Mouse (Mus musculus): ENCODE data around the gene Tyro3.

Gene Tyro3

DNA sequence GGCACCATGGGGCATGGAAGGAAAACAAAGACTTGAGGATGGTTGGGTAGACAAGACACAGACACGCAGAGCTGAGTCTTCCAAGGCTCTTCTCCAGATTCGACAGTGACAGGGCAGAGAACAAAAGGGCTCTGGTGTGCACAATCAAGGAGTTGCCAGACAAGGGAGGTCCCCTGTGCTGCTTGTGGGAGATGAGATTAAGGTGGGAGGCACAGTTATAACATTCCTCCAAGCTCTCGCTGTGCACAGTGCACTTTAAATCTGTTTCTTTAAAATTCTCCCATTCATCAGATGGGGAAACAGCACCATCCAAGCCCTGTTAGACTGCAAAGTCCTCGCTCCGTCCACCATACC is 6.7 kb downstream of the Tyro3 start:
- in situ Hi-C loops (cut with MboI, MseI), result no loop called here

DNA sequence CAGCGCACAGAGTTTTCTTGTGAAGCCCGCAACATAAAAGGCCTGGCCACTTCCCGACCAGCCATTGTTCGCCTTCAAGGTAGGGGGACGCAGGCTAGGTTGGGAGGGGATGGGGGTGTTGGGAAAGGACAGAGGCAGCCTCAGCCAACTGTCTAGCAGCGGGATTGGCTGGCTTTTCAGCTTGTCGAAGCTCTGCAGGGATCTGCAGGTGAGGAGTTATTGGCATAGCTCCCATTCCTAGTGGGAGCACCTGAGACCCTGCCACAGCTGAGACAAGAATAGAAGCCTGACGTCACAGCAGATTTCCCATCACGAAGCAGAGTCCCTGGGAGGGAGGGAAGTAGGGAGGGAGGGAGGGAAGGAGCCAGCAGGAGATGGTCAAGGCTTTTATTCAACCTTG is 7.2 kb downstream of the Tyro3 start:
- in situ Hi-C loops (cut with MboI, MseI), result no loop called here

DNA sequence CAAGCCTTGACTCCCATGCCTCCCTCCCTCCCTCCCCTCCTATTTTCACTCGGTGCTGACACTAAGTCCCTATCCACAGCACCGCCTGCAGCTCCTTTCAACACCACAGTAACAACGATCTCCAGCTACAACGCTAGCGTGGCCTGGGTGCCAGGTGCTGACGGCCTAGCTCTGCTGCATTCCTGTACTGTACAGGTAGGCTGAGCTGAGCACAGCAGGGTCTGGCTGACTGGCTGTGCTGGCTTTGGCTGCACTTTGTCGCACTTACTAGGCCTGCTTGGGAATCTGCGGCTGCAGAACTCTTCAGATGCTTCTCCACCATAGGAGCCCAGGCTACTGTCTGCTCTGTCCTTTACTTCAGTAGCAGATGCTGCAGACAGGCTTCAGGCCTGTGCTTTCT is 8.0 kb downstream of the Tyro3 start:
- in situ Hi-C loops (cut with MboI, MseI), result no loop called here

DNA sequence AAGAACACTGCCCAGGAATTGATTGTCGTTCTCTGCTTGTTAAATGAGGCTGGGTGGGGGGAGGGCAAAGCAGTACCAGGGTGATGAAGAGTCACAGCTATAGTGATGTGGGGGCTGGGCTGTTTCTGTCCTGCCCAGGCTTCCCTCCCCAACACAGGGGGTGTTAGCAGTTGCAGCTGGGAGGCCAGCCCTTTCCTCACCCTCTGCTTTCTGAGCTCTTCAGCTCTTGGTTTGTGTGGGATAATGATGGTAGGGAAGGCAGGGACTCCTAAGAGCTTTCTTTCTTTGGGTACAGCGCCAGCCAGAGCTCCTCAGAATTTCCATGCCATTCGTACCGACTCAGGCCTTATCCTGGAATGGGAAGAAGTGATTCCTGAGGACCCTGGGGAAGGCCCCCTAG is 10.9 kb downstream of the Tyro3 start:
- in situ Hi-C loops (cut with MboI, MseI), result no loop called here

DNA sequence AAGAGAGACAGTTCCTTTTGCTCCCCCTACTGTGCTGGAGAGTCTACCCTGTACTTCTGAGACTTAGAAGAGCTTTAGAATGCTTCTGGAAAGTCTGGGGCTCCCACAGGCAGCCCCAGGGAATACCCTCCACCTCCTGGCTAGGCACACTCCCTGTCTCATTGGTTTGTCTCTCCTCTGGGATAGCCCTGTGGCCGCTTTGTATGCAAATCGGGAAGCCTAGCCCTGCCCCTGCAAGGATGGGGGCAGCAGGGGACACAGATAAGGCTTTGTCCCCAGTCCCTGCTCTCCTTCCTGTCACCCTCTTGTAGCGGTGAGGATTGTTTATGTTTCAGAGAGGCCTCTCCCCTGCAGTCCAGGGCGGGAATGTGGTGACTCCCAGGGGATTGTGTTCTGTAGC is 11.3 kb downstream of the Tyro3 start:
- in situ Hi-C loops (cut with MboI, MseI), result no loop called here

DNA sequence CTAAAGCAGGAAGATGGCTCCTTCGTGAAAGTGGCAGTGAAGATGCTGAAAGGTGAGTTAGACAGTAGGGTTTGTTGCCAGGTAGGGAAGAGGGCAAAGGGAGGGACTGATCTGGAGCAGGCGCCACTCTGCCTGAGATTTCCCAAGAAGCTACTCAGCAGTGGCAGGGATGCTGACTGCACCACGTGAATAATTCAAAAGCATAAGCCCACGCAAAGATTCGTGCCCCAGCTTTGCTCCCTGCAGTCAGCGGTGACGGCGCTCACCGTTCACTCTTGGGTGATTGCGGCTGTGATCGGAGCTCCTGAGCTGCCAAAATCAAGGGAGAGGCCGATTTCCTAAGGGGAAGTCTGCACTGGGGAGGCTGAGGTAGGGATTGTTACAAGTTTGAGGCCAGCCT is 13.4 kb downstream of the Tyro3 start:
- in situ Hi-C loops (cut with MboI, MseI), result no loop called here

DNA sequence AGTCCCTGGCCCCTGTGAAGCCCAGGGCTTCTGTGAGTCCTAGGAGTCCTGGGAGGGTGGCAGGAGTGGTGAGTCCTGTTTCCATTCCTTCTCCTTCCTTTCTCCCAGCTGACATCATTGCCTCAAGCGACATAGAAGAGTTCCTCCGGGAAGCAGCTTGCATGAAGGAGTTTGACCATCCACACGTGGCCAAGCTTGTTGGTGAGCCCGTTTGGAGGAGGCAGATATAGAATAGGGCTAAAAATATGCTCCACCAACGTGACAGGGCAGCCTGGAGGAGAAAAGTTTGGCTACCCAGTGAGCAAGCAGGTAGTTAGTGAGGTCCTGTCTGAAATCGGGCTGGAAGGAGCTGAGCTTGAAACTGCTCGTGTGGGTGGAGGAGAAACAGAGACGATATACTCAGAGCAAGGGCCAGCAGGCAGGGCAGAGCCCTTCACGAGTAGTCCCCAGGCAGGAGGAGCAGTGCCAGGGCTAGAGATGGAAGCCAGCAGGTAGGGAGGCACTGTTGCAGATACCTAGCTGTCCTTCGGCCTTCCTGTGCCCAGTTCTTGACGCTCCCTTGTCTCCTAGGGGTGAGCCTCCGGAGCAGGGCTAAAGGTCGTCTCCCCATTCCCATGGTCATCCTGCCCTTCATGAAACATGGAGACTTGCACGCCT is 14.1 kb downstream of the Tyro3 start:
- in situ Hi-C loops (cut with MboI, MseI), result no loop called here

DNA sequence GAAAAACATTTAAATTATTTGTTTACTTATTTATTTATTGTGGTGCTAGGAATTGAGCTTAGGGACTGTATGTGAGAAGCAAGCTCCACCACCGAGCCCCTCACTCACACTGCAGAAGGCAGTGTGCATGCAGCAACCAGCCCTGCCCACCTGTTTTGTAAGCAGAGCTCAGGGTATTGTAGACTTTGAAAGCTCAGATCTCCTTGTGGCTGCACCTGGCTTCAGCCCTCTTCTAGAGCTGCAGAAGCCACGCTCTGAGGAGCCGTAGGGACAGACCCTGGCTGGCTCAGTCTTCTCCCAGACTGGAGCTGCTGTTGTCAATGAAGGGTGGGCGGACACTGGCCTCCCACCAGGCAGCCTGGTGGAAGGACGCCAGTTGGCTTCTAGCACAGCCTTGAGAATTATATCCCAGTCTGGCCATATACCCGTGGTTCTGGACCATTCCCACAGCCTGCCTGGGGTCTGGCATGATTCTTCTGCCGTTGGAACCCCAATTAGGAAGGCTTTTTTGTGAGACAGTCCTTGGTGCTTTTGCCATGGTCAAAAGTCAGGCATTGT is 16.9 kb downstream of the Tyro3 start:
- in situ Hi-C loops (cut with MboI, MseI), result no loop called here

DNA sequence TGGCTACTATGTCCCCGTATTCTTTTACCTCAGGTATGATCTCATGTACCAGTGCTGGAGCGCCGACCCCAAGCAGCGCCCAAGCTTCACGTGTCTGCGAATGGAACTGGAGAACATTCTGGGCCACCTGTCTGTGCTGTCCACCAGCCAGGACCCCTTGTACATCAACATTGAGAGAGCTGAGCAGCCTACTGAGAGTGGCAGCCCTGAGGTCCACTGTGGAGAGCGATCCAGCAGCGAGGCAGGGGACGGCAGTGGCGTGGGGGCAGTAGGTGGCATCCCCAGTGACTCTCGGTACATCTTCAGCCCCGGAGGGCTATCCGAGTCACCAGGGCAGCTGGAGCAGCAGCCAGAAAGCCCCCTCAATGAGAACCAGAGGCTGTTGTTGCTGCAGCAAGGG is 19.1 kb downstream of the Tyro3 start:
- in situ Hi-C loops (cut with MboI, MseI), result no loop called here

DNA sequence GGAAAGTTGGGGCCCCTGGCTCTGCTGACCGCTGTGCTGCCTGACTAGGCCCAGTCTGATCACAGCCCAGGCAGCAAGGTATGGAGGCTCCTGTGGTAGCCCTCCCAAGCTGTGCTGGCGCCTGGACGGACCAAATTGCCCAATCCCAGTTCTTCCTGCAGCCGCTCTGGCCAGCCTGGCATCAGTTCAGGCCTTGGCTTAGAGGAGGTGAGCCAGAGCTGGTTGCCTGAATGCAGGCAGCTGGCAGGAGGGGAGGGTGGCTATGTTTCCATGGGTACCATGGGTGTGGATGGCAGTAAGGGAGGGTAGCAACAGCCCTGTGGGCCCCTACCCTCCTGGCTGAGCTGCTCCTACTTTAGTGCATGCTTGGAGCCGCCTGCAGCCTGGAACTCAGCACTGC is 19.5 kb downstream of the Tyro3 start:
- in situ Hi-C loops (cut with MboI, MseI), result no loop called here

DNA sequence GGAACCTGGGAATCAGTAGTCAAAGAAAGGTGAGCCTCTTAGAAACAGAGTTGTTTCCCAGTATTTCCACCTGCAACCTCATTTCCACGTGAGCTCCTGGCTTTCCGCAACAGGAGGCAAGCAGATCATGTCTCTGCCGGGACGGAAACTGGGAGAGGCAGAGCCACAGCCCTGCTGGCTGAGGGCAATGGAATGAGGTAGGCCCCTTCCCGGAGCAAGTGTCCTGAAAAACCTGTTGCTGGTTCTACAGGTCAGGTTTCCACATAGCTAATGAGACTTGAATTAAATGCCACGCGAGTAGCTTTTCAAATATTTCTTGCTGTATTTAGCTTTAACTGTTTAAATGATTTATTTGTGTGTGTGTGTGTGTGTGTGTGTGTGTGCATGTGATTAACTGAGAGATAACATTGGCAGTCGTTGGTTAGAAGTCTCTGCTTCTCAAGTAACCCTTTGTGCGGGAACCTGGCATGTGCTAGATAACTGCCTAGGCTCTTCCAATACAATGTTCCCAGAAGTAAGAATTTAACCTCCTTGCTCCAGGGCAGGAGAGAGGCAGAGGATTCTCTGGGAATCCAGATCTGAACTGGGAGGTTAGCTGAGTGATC is 21.2 kb downstream of the Tyro3 start:
- in situ Hi-C loops (cut with MboI, MseI), result no loop called here

DNA sequence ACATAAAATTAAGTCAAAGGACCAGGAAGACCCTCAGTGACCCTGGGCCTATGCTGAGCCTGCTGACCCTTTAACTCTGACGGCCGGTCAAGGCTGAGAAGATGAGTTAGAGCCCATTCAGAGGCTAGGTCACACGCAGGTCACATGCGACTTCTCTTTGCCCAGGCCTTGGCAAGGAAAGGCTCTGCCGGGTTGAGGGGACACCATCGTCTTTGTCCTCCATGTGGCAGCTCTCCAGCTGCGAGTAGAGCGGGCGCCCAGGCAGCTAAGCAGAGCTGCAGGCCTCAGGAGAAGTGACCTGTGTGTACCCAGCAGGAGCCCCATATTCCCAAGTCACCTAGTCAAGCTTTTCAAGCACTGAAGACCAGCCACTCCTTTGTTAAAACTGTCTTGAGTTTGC is 23.6 kb downstream of the Tyro3 start:
- in situ Hi-C loops (cut with MboI, MseI), result no loop called here

DNA sequence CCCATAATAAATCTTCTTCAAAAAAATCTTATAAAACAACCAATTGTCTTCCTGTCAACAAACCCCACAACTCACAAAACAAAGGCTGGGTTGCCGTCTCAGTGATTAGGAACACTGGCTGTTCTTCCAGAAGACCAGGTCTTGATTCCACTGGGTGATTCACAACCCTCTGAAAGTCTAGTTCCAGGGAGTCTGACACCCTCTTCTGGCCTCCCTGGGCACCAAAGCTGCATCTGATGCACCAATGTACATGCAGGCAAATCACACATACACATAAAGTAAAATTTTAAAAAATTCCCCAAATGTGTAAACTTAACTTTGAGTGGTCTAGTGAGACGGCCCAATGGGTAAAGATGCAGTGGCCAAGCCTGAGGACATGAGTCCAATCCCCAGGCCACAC is 33.0 kb downstream of the Tyro3 start:
- in situ Hi-C loops (cut with MboI, MseI), result no loop called here

DNA sequence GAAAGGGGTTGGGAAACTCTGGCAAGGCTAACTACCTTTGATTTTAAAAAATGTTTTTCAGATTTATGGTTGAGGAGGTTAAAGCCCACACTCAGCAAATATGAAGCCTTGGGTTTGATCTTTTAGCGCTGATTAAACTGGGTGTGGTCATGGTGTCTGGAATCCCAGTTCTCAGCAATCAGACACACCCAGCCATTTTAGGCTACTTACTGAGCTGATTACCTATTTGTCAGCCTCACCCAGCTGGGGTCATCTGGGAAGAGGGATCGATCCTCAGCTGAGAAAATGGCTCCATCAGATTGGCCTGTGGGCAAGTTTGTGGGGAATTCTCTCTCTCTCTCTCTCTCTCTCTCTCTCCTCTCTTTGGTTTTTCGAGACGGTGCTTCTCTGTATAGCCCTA is 36.7 kb downstream of the Tyro3 start:
- in situ Hi-C loops (cut with MboI, MseI), result no loop called here

DNA sequence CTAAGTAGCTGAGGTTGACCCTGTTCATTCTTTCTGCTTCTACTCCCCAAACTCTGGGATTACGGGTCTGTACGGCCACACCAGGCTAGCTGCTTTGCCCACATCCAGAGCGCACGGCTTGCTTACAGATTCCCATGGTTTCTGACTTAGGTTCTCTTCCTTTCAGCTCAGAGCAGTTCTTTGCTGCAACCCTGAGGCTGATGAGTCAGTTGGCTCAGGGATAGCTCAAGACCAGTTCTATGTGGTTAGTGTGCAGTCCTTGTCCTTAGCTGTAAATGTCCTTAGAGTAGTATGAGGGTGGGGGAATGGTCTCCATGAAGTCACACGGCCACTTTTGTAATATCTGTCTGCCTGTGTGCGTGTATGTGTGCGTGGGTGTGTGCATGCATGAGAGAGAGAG is 40.1 kb downstream of the Tyro3 start:
- in situ Hi-C loops (cut with MboI, MseI), result no loop called here

DNA sequence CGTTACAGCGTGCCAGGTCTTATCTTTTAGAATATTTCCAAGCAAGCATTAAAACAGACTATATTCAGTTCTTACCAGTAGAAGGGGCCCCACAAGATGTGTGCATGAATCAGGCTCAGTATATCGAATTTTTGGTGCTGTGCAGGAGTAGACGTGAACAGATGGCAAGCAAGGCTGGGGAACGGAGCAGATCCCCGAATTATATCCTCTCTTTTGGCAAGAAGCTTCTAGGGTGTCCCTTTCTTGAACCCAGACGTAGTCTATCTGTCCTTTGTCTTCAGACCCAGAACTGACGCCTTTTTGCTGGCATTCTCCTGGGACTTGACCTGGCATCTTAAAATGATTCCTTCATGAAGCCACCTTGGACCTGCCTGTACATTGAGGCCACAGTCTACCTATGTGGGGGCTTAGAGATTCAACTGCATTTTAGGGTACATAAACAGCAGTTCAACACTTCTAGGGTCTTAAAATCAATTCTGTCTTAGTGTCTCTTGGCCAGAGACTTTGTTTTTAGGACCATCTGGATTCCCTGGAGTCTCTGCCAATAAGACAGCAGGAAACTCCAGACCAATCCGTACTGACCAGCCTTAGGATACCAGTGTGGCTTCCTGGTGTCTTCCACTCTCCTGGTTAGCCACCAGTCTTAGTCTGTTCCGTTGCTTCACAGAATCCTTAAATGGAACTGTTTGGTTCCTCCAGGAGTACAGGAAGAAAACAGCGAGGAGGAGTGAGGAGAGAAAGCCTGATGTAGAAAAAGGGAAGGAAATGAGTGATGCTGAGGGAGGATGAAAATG is 41.0 kb downstream of the Tyro3 start:
- in situ Hi-C loops (cut with MboI, MseI), result no loop called here

DNA sequence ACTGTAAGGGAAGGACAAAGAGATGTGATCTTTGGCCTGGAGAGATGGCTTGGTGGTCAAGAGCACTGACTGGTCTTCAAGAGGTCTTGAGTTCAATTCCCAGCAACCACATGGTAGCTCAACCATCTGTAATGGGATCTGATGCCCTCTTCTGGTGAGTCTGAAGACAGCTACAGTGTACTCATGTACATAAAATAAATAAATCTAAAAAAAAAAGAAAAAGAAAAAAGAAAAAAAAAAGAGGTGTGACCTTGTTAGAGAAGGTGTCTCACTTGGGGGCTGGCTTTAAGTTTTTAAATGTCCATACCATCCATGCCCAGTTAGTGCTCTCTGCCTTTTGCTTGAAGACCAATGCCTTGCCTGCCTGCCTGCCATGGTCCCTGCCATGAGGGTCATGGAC is 42.5 kb downstream of the Tyro3 start:
- in situ Hi-C loops (cut with MboI, MseI), result no loop called here

DNA sequence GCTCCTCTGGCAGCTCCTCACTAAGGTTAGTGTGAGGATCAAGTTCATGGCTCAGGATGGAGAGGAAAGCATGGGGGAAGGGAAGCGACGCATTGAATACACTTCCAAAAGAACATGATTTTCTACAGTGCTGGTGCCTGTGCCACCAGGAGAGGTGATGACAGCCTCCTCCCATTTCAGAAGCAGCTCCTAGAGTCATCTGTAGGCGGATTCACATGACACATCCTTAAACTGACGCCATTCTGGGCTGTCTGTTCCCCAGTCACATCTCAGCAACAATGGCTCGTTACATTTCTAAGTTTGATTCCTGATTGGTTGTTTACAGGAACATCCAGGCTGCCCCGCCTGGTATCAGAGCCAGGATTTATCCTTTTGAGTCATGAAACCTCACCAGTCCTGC is 44.5 kb downstream of the Tyro3 start:
- in situ Hi-C loops (cut with MboI, MseI), result no loop called here

DNA sequence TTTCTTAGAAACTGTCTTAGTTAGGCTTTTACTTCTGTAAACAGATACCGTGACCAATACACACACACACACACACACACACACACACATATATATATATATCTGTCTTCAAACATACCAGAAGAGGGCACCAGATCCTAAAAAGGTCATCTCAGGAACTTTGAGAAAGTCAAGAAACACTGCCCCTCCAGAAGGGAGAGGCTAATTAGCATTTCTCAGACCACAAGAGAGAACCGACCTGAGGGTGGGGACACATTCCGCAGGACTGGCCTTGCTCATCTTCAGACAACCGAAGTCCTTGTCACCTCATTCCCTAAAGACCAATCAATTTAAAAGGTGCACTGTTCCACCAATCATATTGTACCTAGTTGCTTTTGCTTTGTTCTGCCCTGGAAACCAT is 46.0 kb downstream of the Tyro3 start:
- in situ Hi-C loops (cut with MboI, MseI), result no loop called here

DNA sequence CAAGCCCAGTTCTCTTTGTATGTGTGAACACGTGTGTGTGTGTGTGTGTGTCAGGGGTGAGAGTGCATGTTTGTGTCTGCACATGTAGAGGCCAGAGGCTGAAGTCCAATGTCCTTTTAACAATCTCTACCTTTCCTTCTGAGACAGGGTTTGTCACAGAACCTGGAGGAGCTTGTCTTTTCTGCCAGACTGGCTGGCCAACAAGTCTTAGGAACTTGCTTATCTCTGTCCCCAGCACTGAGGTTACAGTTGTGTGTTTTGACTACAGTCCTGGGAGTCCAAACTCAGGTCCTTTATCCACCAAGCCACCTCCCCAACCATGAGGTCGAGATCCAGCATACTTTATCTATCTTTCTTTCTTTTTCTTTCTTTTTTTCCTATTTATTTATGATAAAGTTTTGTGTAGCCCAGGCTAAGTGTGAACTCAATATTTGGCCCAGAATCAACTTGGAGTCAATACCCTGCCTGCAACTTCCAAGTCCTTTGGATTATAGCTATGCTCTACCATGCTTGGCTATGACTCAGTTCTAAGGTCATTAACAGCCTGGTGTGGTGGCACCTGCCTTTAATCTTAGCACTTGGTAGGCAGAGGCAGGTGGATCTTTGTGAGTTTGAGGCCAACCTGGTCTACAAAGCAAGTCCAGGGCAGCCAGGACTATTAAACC is 48.5 kb downstream of the Tyro3 start:
- in situ Hi-C loops (cut with MboI, MseI), result no loop called here

DNA sequence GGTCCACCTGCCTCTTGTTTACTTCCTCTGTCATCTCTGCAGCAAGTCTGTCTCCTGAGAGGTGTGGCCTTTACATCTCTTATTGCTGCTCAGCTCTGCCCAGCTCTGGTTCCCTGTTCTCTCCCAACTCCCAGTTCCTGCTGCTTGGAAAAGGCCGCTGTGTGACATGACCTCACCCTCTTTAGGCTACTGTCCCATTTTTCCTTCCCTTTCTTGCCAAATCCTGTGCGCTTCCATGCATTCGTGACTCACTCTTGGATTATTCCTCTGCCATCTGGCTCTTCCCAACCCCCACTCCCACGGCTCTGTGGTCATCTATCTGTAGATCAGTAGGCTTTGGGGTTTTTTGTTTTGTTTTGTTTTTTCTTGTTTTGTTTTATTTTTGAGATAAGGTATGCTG is 49.4 kb downstream of the Tyro3 start:
- in situ Hi-C loops (cut with MboI, MseI), result no loop called here

DNA sequence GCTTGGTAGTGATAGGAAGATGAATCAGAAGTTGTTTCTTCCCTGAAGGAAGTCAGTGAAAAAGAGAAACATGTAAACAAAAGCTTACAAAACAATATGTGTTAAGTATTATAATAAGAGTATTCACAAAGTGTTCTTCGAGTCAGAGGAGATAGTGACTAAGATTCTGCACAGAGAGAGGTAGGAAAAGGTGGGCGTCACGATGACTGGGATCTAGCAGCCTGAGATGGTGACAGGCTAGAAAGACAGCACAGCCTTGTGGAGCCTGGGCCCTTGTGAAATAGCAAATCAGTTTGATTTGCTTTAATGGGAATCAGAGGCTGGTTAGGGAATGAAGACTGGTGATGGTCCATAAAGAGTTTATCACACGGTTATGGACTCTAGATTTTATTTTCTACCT is 56.3 kb downstream of the Tyro3 start:
- in situ Hi-C loops (cut with MboI, MseI), result no loop called here

All from T-helper 2 cell (primary cell).